In genomic region chr12:116326159-116326558, GRCm38 (mm10) we compare ENCODE assay signal across 16 mouse cellular contexts. TPM values are rescaled to one million over a fixed set of nuclear protein-coding genes. Genes with fewer than 3 reads are reported as not detected.
DNase-seq lines count a peak whose midpoint lies in the region; ATAC-seq lines count a peak whose summit lies in the region.
"Had no signal": no experiment of that assay in that cellular context is flagged by ENCODE, and none has a peak within 500 bp of the region (broad histone marks: within the 10 kb centered on the region; RNA-seq: fewer than 3 reads in every experiment).

No protein-coding gene starts in this region.

- no peak overlapping the region for H3K4me3 ChIP-seq in heart, embryonic 15.5 days
- H3K4me3 ChIP-seq in embryonic facial prominence, embryonic 15.5 days (replicated peaks): no peak overlapping the region
- H3K4me3 ChIP-seq: midbrain, embryonic 15.5 days had no signal

- WGBS in heart, embryonic 15.5 days: 77% methylated on average over 1 of the region's 1 CpGs
- WGBS in embryonic facial prominence, embryonic 15.5 days: 57% methylated on average over 1 of the region's 1 CpGs

- H3K27ac ChIP-seq in heart, embryonic 15.5 days: peak overlapping the region; percentile 72
- H3K27ac ChIP-seq in embryonic facial prominence, embryonic 15.5 days (replicated peaks): peak overlapping the region; percentile 79; the same call in 1 of the 2 replicates
- H3K27ac ChIP-seq: hindbrain, postnatal 0 days; midbrain, embryonic 15.5 days had no signal

- 0 out of 2 replicates have a peak, but pooled peaks cover 3% of the 10 kb centered on the region for H3K4me1 ChIP-seq in heart, embryonic 15.5 days (replicated peaks)
- H3K4me1 ChIP-seq in embryonic facial prominence, embryonic 15.5 days: no peaks in the 10 kb centered on the region
- H3K4me1 ChIP-seq: midbrain, embryonic 15.5 days had no signal

- intact Hi-C loops in heart, postnatal 36 days (cut with DNase I): loop anchor here (5.0 kb wide), 1 partner anchor 44 kb away; the partner anchor contains the start of gene Esyt2

- no peaks in the 10 kb centered on the region for H3K9me3 ChIP-seq in heart, embryonic 15.5 days (replicated peaks)
- H3K9me3 ChIP-seq in embryonic facial prominence, embryonic 15.5 days (replicated peaks): no peaks in the 10 kb centered on the region
- H3K9me3 ChIP-seq: midbrain, embryonic 15.5 days had no signal

- 0 out of 2 replicates have a peak, but pooled peaks cover 3% of the 10 kb centered on the region for H3K36me3 ChIP-seq in heart, embryonic 15.5 days
- H3K36me3 ChIP-seq in embryonic facial prominence, embryonic 15.5 days: peaks cover 17% of the 10 kb centered on the region; the same call in 1 of the 2 replicates

- no peaks in the 10 kb centered on the region for H3K27me3 ChIP-seq in heart, embryonic 15.5 days
- no peaks in the 10 kb centered on the region for H3K27me3 ChIP-seq in embryonic facial prominence, embryonic 15.5 days
- H3K27me3 ChIP-seq: CH12.LX; midbrain, embryonic 15.5 days had no signal

- H3K9ac ChIP-seq in heart, embryonic 15.5 days: no peak overlapping the region
- no peak overlapping the region for H3K9ac ChIP-seq in embryonic facial prominence, embryonic 15.5 days
- H3K9ac ChIP-seq: midbrain, embryonic 15.5 days had no signal

- DNase-seq in heart, postnatal 36 days: no peak
- peak; percentile 56 for DNase-seq in 416B (ENCODE audit: low read depth)
- DNase-seq in lung, postnatal 25 days (ENCODE audit: low spot score): peak; percentile 37
- no peak for DNase-seq in embryo, embryonic 11 days
- DNase-seq in thymus, postnatal 10 days (ENCODE audit: low spot score in 2 of 2): no peak
- DNase-seq: adrenal gland, postnatal 25 days had no signal

- ATAC-seq in heart, embryonic 15.5 days (replicated peaks; ENCODE audit: insufficient number of reproducible peaks, insufficient read depth, low FRiP score, low read depth): no peak
- no peak; the same call in 1 of the 2 replicates for ATAC-seq in embryonic facial prominence, embryonic 15.5 days (ENCODE audit: insufficient number of reproducible peaks, low FRiP score, low TSS enrichment, low read depth)
- ATAC-seq: hindbrain, postnatal 0 days; midbrain, embryonic 15.5 days had no signal

- no peak overlapping the region for H3K4me2 ChIP-seq in heart, embryonic 15.5 days
- no peak overlapping the region for H3K4me2 ChIP-seq in embryonic facial prominence, embryonic 15.5 days (replicated peaks)
- H3K4me2 ChIP-seq: midbrain, embryonic 15.5 days had no signal

RNA-seq across cellular contexts. Expression of gene Esyt2, which starts 45.2 kb away (rescaled TPM):
- 10.0 and 14.4 TPM in 2 replicates for polyA plus RNA-seq in heart, embryonic 15.5 days (2015; fragmentation: Nextera tagmentation; extraction: Ambion mirVana)
- total RNA-seq in heart, postnatal 36 days (2021): 10 to 100 TPM; 27.7 to 29.9 TPM
- 20.3 and 21.7 TPM in 2 replicates for polyA plus RNA-seq in embryonic facial prominence, embryonic 15.5 days (2015; fragmentation: Nextera tagmentation; extraction: Ambion mirVana)

RNA-seq across cellular contexts. Expression of gene Gm11027, which starts 51.0 kb away (rescaled TPM):
- not detected in 2 replicates for polyA plus RNA-seq in heart, embryonic 15.5 days (2015; fragmentation: Nextera tagmentation; extraction: Ambion mirVana)
- not detected for total RNA-seq in heart, postnatal 36 days (2021)
- not detected in 2 replicates for polyA plus RNA-seq in embryonic facial prominence, embryonic 15.5 days (2015; fragmentation: Nextera tagmentation; extraction: Ambion mirVana)
- total RNA-seq: adrenal gland, postnatal 25 days; CH12.LX; common myeloid progenitor, adult 5-6 weeks; gastrocnemius, postnatal 14 days; hindbrain, postnatal 0 days; left cerebral cortex, postnatal 36 days; neutrophil, adult 5-6 weeks had no signal
- polyA plus RNA-seq: hindbrain, postnatal 0 days; midbrain, embryonic 15.5 days; urinary bladder, adult 2 months had no signal

Comparison
In these comparisons a context has a peak if more than half of its experiments do, and no peak if none do; other contexts are left out.
1. DNase-seq: peak in 416B (single experiment) and lung, postnatal 25 days (single experiment); none in heart, postnatal 36 days (0 of 2), embryo, embryonic 11 days (single experiment) and thymus, postnatal 10 days (0 of 2).